Mouse (Mus musculus) B cell, adult (primary cell): ENCODE measurements around the gene Lmtk2. TPM values are rescaled to one million over a fixed set of nuclear protein-coding genes. Genes with fewer than 3 reads are reported as not detected.

ENCODE experiments used
- total RNA-seq: library from RNA; stranded (reverse); gene quantifications from 4 replicates; pipeline ENCODE4 v1.2.4, GENCODE M21; 2023; ENCODE audit not compliant: inconsistent age

Lmtk2 gene
- total RNA-seq = 50.8 to 52.9 TPM (median 51.7 TPM) in 4 replicates

GRCm38 (mm10) chr5:144100149-144100935, at the start of gene Lmtk2:
Gene Lmtk2 (plus strand): TSS chr5:144100436.

GRCm38 (mm10) chr5:144189950-144190583, 89.8 kb downstream of the Lmtk2 start, which contains the start of gene Bhlha15:
Gene Bhlha15 (plus strand): TSS chr5:144190286.

GRCm38 (mm10) chr5:144223503-144223862, 123.2 kb downstream of the Lmtk2 start, which contains the start of gene Tecpr1:
Gene Tecpr1 (minus strand): TSS chr5:144223615.

Other genes with a start within 250 kb of the Lmtk2 start
- 0.45 to 0.90 TPM in 2 of 4 replicates, not detected in the others for gene Ankrd61, start 202.8 kb upstream of the Lmtk2 start, total RNA-seq
- 14.3 to 19.4 TPM (median 17.4 TPM) in 4 replicates for gene Aimp2, start 190.6 kb upstream of the Lmtk2 start, total RNA-seq
- 24.8 to 34.9 TPM (median 28.0 TPM) in 4 replicates for gene Pms2, start 190.5 kb upstream of the Lmtk2 start, total RNA-seq
- gene Gm42421, start 172.3 kb upstream of the Lmtk2 start, total RNA-seq = 0.81 to 4.3 TPM (median 2.7 TPM) in 4 replicates
- gene Rsph10b, start 167.4 kb upstream of the Lmtk2 start, total RNA-seq = 0.67 to 2.5 TPM (median 0.93 TPM) in 4 replicates
- gene Ccz1, start 85.6 kb upstream of the Lmtk2 start, total RNA-seq = 90.9 to 101 TPM (median 96.0 TPM) in 4 replicates
- not detected in 4 replicates for gene Ocm, start 73.8 kb upstream of the Lmtk2 start, total RNA-seq
- gene Bhlha15, start 89.8 kb downstream of the Lmtk2 start, total RNA-seq = 6.6 to 8.0 TPM (median 7.1 TPM) in 4 replicates
- gene Tecpr1, start 123.2 kb downstream of the Lmtk2 start, total RNA-seq = 192 to 216 TPM (median 212 TPM) in 4 replicates
- 106 to 116 TPM (median 108 TPM) in 4 replicates for gene Bri3, start 144.0 kb downstream of the Lmtk2 start, total RNA-seq